Mouse (Mus musculus) kidney, embryonic 16.5 days (tissue): ENCODE results near the gene Alkbh6. TPM values are rescaled to one million over a fixed set of nuclear protein-coding genes. Genes with fewer than 3 reads are reported as not detected.

Experiments used
- ATAC-seq: fragments of 200-750 bp; cut with Nextera tagmentation; 2 replicates; pipeline ENCODE4 v1.8.0; 2017; ENCODE audit warnings: moderate TSS enrichment; ENCODE audit not compliant: low FRiP score, low TSS enrichment
- H3K27ac ChIP-seq: fragments of 300-500 bp; sonication (generic); 2 replicates; pipeline ENCODE4 v1.5.1; 2014; ENCODE audit warnings: low read length
- H3K27me3 ChIP-seq: fragments of 300-500 bp; sonication (generic); 2 replicates; pipeline ENCODE4 v1.6.1; 2014; ENCODE audit warnings: low read length, control low read depth, mixed read lengths; ENCODE audit not compliant: insufficient read depth
- H3K36me3 ChIP-seq: fragments of 300-500 bp; sonication (generic); 2 replicates; pipeline ENCODE4 v1.6.1; 2014; ENCODE audit warnings: low read length, control low read depth, mixed read lengths; ENCODE audit not compliant: insufficient read depth
- H3K4me1 ChIP-seq: fragments of 300-500 bp; sonication (generic); 2 replicates; pipeline ENCODE4 v1.6.1; 2014; ENCODE audit warnings: low read length, control low read depth, mixed read lengths; ENCODE audit not compliant: insufficient read depth
- H3K4me2 ChIP-seq: fragments of 300-500 bp; sonication (generic); replicated peaks from 2 replicates; pipeline ENCODE4 v1.6.1; 2014; ENCODE audit warnings: low read depth, low read length
- H3K4me3 ChIP-seq: fragments of 300-500 bp; sonication (generic); 2 replicates; pipeline ENCODE4 v1.5.1; 2014; ENCODE audit warnings: mild to moderate bottlenecking, low read length
- H3K9ac ChIP-seq: fragments of 300-500 bp; sonication (generic); replicated peaks from 2 replicates; pipeline ENCODE4 v1.6.1; 2014; ENCODE audit warnings: low read length
- H3K9me3 ChIP-seq: fragments of 300-500 bp; sonication (generic); 2 replicates; pipeline ENCODE4 v1.6.1; 2016; ENCODE audit warnings: low read length, control low read depth
- WGBS: fragments of 180-500 bp; shearing (Covaris S2); extraction: QIAGEN DNeasy Blood & Tissue Kit; methylation state at CpG from one replicate; pipeline ENCODE4 v1.1.7; 2014; 5-methylcytosine and 5-hydroxymethylcytosine counted together
- polyA plus RNA-seq: library from polyadenylated mRNA; unstranded; fragments of >200 nt; fragmentation: Nextera tagmentation; extraction: Ambion mirVana; gene quantifications from 2 replicates; pipeline ENCODE4 v1.2.1, GENCODE M21; 2015

Alkbh6 gene
- polyA plus RNA-seq, 1 experiment from 2014 or later = 107 TPM

- H3K4me2 ChIP-seq = peak within 1 kb of the TSS; percentile 93
- H3K27ac ChIP-seq = peak within 1 kb of the TSS; percentile 99
- H3K27me3 ChIP-seq = no peaks in the 10 kb centered on the region
- H3K9ac ChIP-seq = peak within 1 kb of the TSS; percentile 71
- peaks cover 12% of the 10 kb centered on the region for H3K4me1 ChIP-seq
- H3K9me3 ChIP-seq = no peaks in the 10 kb centered on the region
- peak within 1 kb of the TSS; percentile 74 for H3K4me3 ChIP-seq
- WGBS = under 1% methylated on average over 48 of the region's 49 CpGs
- H3K36me3 ChIP-seq = no peaks in the 10 kb centered on the region
- peak; percentile 97 for ATAC-seq
These were observed 28.4 kb upstream of the Alkbh6 start, which contains the start of the genes Thap8 and Wdr62 for GRCm38 (mm10) chr7:30279951-30280669. TSS of gene Thap8 (plus strand) at chr7:30280094. TSS of gene Wdr62 (minus strand) at chr7:30280419.

GRCm38 (mm10) chr7:30280670-30281138 lies 27.8 kb upstream of the Alkbh6 start:
- ATAC-seq = peak; percentile 88
- 0% methylated on average over 20 of the region's 20 CpGs for WGBS
- H3K9ac ChIP-seq = peak overlapping the region; percentile 71

GRCm38 (mm10) chr7:30281522-30281921 lies 27.0 kb upstream of the Alkbh6 start:
- Histone ChIP-seq H3K9me3 (no peaks in the 10 kb centered on the region), H3K4me1 (peaks cover 12% of the 10 kb centered on the region), H3K9ac (no peak overlapping the region), H3K27me3 (no peaks in the 10 kb centered on the region), H3K4me3 (peak overlapping the region; percentile 74; the same call in 1 of the 2 replicates), H3K36me3 (no peaks in the 10 kb centered on the region), H3K27ac (0 out of 2 replicates have a peak overlapping the region, but pooled peaks have one; percentile 99), H3K4me2 (peak overlapping the region; percentile 93; the same call in 1 of the 2 replicates)
- ATAC-seq = no peak
- 72% methylated on average over 4 of the region's 4 CpGs for WGBS

More at GRCm38 (mm10) chr7:30280670-30281138, 27.8 kb upstream of the Alkbh6 start:
- Histone ChIP-seq H3K36me3 (no peaks in the 10 kb centered on the region), H3K4me2 (peak overlapping the region; percentile 93), H3K4me3 (peak overlapping the region; percentile 74), H3K27me3 (no peaks in the 10 kb centered on the region), H3K27ac (peak overlapping the region; percentile 99), H3K4me1 (peaks cover 12% of the 10 kb centered on the region), H3K9me3 (no peaks in the 10 kb centered on the region)

GRCm38 (mm10) chr7:30282740-30283139 lies 25.8 kb upstream of the Alkbh6 start:
- ATAC-seq = no peak
- Histone ChIP-seq H3K36me3 (no peaks in the 10 kb centered on the region), H3K4me1 (peaks cover 12% of the 10 kb centered on the region), H3K27me3 (no peaks in the 10 kb centered on the region), H3K4me3 (no peak overlapping the region), H3K9ac (no peak overlapping the region), H3K4me2 (no peak overlapping the region), H3K9me3 (no peaks in the 10 kb centered on the region), H3K27ac (no peak overlapping the region)
- 83% methylated on average over 7 of the region's 7 CpGs for WGBS

- ATAC-seq = no peak
- no peaks in the 10 kb centered on the region for H3K27me3 ChIP-seq
- H3K9me3 ChIP-seq = no peaks in the 10 kb centered on the region
- no peaks in the 10 kb centered on the region for H3K36me3 ChIP-seq
- H3K9ac ChIP-seq = no peak overlapping the region
- peaks cover 7% of the 10 kb centered on the region for H3K4me1 ChIP-seq
- 61% methylated on average over 8 of the region's 8 CpGs for WGBS
- no peak overlapping the region for H3K4me2 ChIP-seq
- no peak overlapping the region for H3K4me3 ChIP-seq
- H3K27ac ChIP-seq = no peak overlapping the region
These were observed 21.7 kb upstream of the Alkbh6 start for GRCm38 (mm10) chr7:30286701-30287410.

- Histone ChIP-seq H3K9ac (no peak overlapping the region), H3K27me3 (no peaks in the 10 kb centered on the region), H3K27ac (no peak overlapping the region), H3K9me3 (no peaks in the 10 kb centered on the region), H3K36me3 (no peaks in the 10 kb centered on the region), H3K4me2 (no peak overlapping the region), H3K4me1 (peaks cover 7% of the 10 kb centered on the region), H3K4me3 (no peak overlapping the region)
- ATAC-seq = no peak
- WGBS = 64% methylated on average over 6 of the region's 6 CpGs
These were observed 20.5 kb upstream of the Alkbh6 start for GRCm38 (mm10) chr7:30288046-30288445.

- H3K4me2 ChIP-seq = no peak overlapping the region
- WGBS = 68% methylated on average over 7 of the region's 7 CpGs
- H3K4me3 ChIP-seq = no peak overlapping the region
- peak; percentile 10; the same call in 1 of the 2 replicates for ATAC-seq
- H3K27me3 ChIP-seq = no peaks in the 10 kb centered on the region
- no peaks in the 10 kb centered on the region for H3K9me3 ChIP-seq
- no peak overlapping the region for H3K9ac ChIP-seq
- H3K27ac ChIP-seq = no peak overlapping the region
- H3K4me1 ChIP-seq = peaks cover 7% of the 10 kb centered on the region
- no peaks in the 10 kb centered on the region for H3K36me3 ChIP-seq
These were observed 19.3 kb upstream of the Alkbh6 start for GRCm38 (mm10) chr7:30289071-30289713.

GRCm38 (mm10) chr7:30289714-30290399 lies 18.7 kb upstream of the Alkbh6 start:
- Histone ChIP-seq H3K27me3 (no peaks in the 10 kb centered on the region), H3K36me3 (no peaks in the 10 kb centered on the region), H3K4me3 (no peak overlapping the region), H3K9ac (no peak overlapping the region), H3K27ac (no peak overlapping the region), H3K4me1 (peaks cover 7% of the 10 kb centered on the region), H3K9me3 (no peaks in the 10 kb centered on the region), H3K4me2 (no peak overlapping the region)
- WGBS = 55% methylated on average over 10 of the region's 10 CpGs
- peak; percentile 47; the same call in 1 of the 2 replicates for ATAC-seq
